Mouse (Mus musculus): ENCODE data around the gene Pacsin2.

DNA sequence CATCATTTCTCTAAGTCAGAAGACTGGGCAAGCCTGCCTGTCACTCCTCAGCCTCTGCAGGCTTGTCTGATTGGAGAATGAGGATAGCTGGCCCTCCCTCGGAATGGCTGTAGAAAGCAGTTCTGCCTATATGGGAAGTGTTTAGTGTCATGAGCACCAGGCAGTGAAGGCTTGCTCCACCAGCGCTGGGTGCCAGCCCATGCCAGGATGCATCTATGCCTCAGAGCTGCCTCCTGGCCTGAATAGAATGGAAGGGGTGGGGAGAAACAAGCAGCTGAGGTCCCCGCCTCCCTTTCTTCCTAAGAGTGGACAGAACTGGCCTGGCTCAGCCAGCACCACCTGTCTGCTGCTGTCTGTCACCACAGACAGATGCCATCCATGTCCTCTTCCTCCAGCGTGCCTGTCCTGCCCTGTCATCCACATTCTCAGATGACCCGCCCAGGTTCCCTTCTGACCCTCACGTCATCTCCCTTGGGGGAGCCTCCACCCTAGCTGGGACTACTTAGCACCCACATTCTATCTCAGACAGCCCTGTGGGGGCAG lies 4.9 kb upstream of the Pacsin2 start:
- TF ChIP-seq POLR2A (IDR thresholded peaks at IDR 0.05; ENCODE audit: insufficient read depth, low read length) (no peak), CTCF (IDR thresholded peaks at IDR 0.05; ENCODE audit: low read depth, low read length) (no peak), EP300 (IDR thresholded peaks at IDR 0.05; ENCODE audit: insufficient read depth, low read depth, low read length) (no peak)
